Mouse (Mus musculus): ENCODE measurements around the gene Kcnn3. TPM values are rescaled to one million over a fixed set of nuclear protein-coding genes. Genes with fewer than 3 reads are reported as not detected.

Kcnn3 gene
- 0.06 and 0.07 TPM in 2 replicates for polyA plus RNA-seq (2012; rRNA removed)

DNA sequence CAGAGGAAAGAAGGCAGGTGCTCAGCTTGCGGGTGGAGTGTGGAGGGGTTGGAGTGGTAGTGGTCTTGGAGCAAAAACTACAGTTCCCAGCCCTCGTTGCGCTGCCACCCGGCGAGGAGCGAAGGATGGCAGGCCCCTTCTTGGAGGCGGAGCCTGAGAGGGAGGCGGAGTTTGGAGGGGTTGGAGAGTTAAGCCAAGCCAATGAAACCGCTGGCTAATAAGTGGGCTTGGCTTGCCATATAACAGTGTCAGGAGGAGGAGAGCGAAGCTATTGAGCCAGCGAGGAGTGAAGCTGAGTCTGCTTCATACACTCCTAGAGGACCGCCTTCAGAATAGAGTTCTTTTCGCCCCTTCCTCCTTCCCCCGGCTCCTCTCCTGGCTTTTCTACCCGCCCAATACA is at the start of gene Kcnn3:
Gene Kcnn3 (plus strand): TSS at position 271 of the 400 bp plus-strand sequence.

DNA sequence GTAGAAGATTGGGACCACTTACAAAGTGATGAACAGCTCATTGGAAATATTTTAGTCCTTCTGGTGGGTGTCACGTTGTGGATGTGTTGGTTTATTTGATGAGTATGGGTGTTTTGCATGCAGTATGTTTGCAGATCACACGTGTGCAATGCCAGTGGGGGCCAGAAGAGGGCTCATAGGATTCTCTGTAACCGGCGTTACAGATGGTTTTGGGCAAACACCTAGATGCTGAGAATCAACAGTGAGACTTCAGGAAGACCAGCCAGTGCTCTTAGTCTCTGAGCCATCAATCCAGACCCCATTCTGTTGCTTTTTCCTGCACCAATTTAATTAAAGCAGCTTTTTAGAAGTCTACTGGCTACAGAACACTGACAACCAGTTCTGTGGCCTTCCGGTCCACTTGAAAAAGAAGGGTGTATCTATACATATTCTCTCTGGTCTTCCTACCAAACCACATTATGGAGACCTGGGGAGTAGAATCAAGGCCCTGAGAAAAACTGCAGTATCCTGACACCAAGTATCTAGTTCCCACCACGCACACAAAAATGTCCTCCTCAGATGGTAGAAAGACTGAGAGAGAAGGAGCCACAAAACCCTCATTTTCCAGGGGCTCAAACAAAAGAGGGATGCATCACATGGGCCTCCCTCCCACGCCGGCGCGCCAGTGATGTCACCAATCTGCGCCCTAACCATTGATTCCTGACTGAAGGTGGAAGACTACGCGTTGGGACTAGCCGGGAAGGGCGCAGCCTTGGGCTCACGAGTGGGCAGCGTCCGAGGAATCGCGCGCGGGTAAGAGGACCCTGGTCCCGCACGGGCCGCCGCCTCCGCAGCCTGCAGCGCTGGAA is 194.6 kb downstream of the Kcnn3 start, which contains the start of gene Adar:
Gene Adar (plus strand): TSS at position 664 of the 848 bp plus-strand sequence.

Other genes with a start within 250 kb of the Kcnn3 start
- gene Slc50a1, start 249.6 kb upstream of the Kcnn3 start, polyA plus RNA-seq (2012; rRNA removed) = 25.2 and 26.5 TPM in 2 replicates
- 25.1 and 26.2 TPM in 2 replicates for gene Efna1, start 239.0 kb upstream of the Kcnn3 start, polyA plus RNA-seq (2012; rRNA removed)
- 0.40 and 0.77 TPM in 2 replicates for gene Efna3, start 197.2 kb upstream of the Kcnn3 start, polyA plus RNA-seq (2012; rRNA removed)
- gene Efna4, start 182.1 kb upstream of the Kcnn3 start, polyA plus RNA-seq (2012; rRNA removed) = 0.73 and 1.3 TPM in 2 replicates
- gene Adam15, start 170.2 kb upstream of the Kcnn3 start, polyA plus RNA-seq (2012; rRNA removed) = 8.5 and 9.7 TPM in 2 replicates
- gene Dcst2, start 158.2 kb upstream of the Kcnn3 start, polyA plus RNA-seq (2012; rRNA removed) = 0.02 and 0.05 TPM in 2 replicates
- gene Dcst1, start 154.9 kb upstream of the Kcnn3 start, polyA plus RNA-seq (2012; rRNA removed) = 0.10 and 0.13 TPM in 2 replicates
- gene Zbtb7b, start 125.4 kb upstream of the Kcnn3 start, polyA plus RNA-seq (2012; rRNA removed) = 16.5 and 20.0 TPM in 2 replicates
- 0.32 and 0.68 TPM in 2 replicates for gene Lenep, start 117.4 kb upstream of the Kcnn3 start, polyA plus RNA-seq (2012; rRNA removed)
- 16.3 TPM in 2 replicates for gene Flad1, start 108.3 kb upstream of the Kcnn3 start, polyA plus RNA-seq (2012; rRNA removed)
- gene Cks1b, start 101.8 kb upstream of the Kcnn3 start, polyA plus RNA-seq (2012; rRNA removed) = 76.7 and 83.7 TPM in 2 replicates
- 34.4 and 35.9 TPM in 2 replicates for gene Shc1, start 101.7 kb upstream of the Kcnn3 start, polyA plus RNA-seq (2012; rRNA removed)
- gene Pygo2, start 90.0 kb upstream of the Kcnn3 start, polyA plus RNA-seq (2012; rRNA removed) = 14.6 and 14.8 TPM in 2 replicates
- 6.9 and 8.0 TPM in 2 replicates for gene Pbxip1, start 83.5 kb upstream of the Kcnn3 start, polyA plus RNA-seq (2012; rRNA removed)
- 51.8 and 73.8 TPM in 2 replicates for gene Pmvk, start 65.6 kb upstream of the Kcnn3 start, polyA plus RNA-seq (2012; rRNA removed)
- gene Adar, start 194.9 kb downstream of the Kcnn3 start, polyA plus RNA-seq (2012; rRNA removed) = 16.7 and 18.3 TPM in 2 replicates
- 0.10 and 0.13 TPM in 2 replicates for gene Chrnb2, start 244.5 kb downstream of the Kcnn3 start, polyA plus RNA-seq (2012; rRNA removed)